Mouse (Mus musculus) intestine, postnatal 0 days (tissue): ENCODE results near the gene D1Pas1. TPM values are rescaled to one million over a fixed set of nuclear protein-coding genes. Genes with fewer than 3 reads are reported as not detected.

Experiments used
- ATAC-seq: fragments of 200-750 bp; cut with Nextera tagmentation; 2 replicates; pipeline ENCODE4 v1.8.0; 2017; ENCODE audit warnings: mild to moderate bottlenecking, moderate TSS enrichment, moderate library complexity
- H3K27ac ChIP-seq: fragments of 300-500 bp; sonication (generic); 2 replicates; pipeline ENCODE4 v1.5.1; 2014; ENCODE audit warnings: mild to moderate bottlenecking, low read depth, low read length, moderate library complexity
- H3K27me3 ChIP-seq: fragments of 300-500 bp; sonication (generic); replicated peaks from 2 replicates; pipeline ENCODE4 v1.6.1; 2014; ENCODE audit warnings: low read length, mixed read lengths; ENCODE audit not compliant: control insufficient read depth, insufficient read depth
- H3K36me3 ChIP-seq: fragments of 300-500 bp; sonication (generic); 2 replicates; pipeline ENCODE4 v1.6.1; 2014; ENCODE audit warnings: mild to moderate bottlenecking, moderate library complexity; ENCODE audit not compliant: control insufficient read depth, insufficient read depth
- H3K4me1 ChIP-seq: fragments of 300-500 bp; sonication (generic); replicated peaks from 2 replicates; pipeline ENCODE4 v1.6.1; 2014; ENCODE audit warnings: antibody characterized with exemption, low read length, mixed read lengths; ENCODE audit not compliant: control insufficient read depth, insufficient read depth
- H3K4me2 ChIP-seq: fragments of 300-500 bp; sonication (generic); replicated peaks from 2 replicates; pipeline ENCODE4 v1.6.1; 2014; ENCODE audit warnings: low read depth, mild to moderate bottlenecking, moderate library complexity
- H3K4me3 ChIP-seq: fragments of 300-500 bp; sonication (generic); 2 replicates; pipeline ENCODE4 v1.5.1; 2014; ENCODE audit warnings: low read depth, low read length
- H3K9ac ChIP-seq: fragments of 300-500 bp; sonication (generic); 2 replicates; pipeline ENCODE4 v1.6.1; 2014; ENCODE audit warnings: mild to moderate bottlenecking, low read depth, low read length
- H3K9me3 ChIP-seq: fragments of 300-500 bp; sonication (generic); 2 replicates; pipeline ENCODE4 v1.6.1; 2016; ENCODE audit warnings: mixed run types; ENCODE audit not compliant: control insufficient read depth
- CTCF ChIP-seq: sonication (generic); IDR thresholded peaks from 2 replicates; pipeline ENCODE4 v1.5.1; 2016; ENCODE audit warnings: low read depth, mild to moderate bottlenecking, control low read depth, antibody characterized with exemption, moderate library complexity
- WGBS: fragments of 180-500 bp; shearing (Covaris S2); extraction: QIAGEN DNeasy Blood & Tissue Kit; methylation state at CpG from one replicate; pipeline ENCODE4 v1.1.7; 2014; 5-methylcytosine and 5-hydroxymethylcytosine counted together
- polyA plus RNA-seq: library from polyadenylated mRNA; unstranded; fragments of >200 nt; fragmentation: Nextera tagmentation; extraction: Ambion mirVana; gene quantifications from 2 replicates; pipeline ENCODE4 v1.2.1, GENCODE M21; 2015

Gene D1Pas1
- polyA plus RNA-seq, 1 experiment from 2014 or later, result not detected

- H3K4me3 ChIP-seq, result no peak overlapping the region
- no peak overlapping the region for H3K27ac ChIP-seq
- no peak for TF ChIP-seq CTCF
- H3K4me1 ChIP-seq, result no peaks in the 10 kb centered on the region; the same call in 1 of the 2 replicates
- H3K4me2 ChIP-seq, result no peak overlapping the region
- H3K36me3 ChIP-seq, result no peaks in the 10 kb centered on the region
- H3K9ac ChIP-seq, result no peak overlapping the region
- H3K9me3 ChIP-seq, result peaks cover 7% of the 10 kb centered on the region; the same call in 1 of the 2 replicates
- H3K27me3 ChIP-seq, result no peaks in the 10 kb centered on the region
- peak; percentile 82 for ATAC-seq
- WGBS, result 18% methylated on average over 4 of the region's 4 CpGs
Observed at GRCm38 (mm10) chr1:186964143-186964875, 2.9 kb upstream of the D1Pas1 start.

- H3K27me3 ChIP-seq, result no peaks in the 10 kb centered on the region
- H3K4me3 ChIP-seq, result no peak overlapping the region
- H3K36me3 ChIP-seq, result no peaks in the 10 kb centered on the region
- WGBS, result 93% methylated on average over 34 of the region's 34 CpGs
- no peak overlapping the region for H3K9ac ChIP-seq
- H3K27ac ChIP-seq, result no peak overlapping the region
- no peaks in the 10 kb centered on the region; the same call in 1 of the 2 replicates for H3K4me1 ChIP-seq
- TF ChIP-seq CTCF, result no peak
- no peak for ATAC-seq
- no peak overlapping the region for H3K4me2 ChIP-seq
- H3K9me3 ChIP-seq, result peaks cover 10% of the 10 kb centered on the region; the same call in 1 of the 2 replicates
Observed at GRCm38 (mm10) chr1:186967926-186968325, 710 bp downstream of the D1Pas1 start.

- Histone ChIP-seq H3K9ac (no peak overlapping the region), H3K36me3 (no peaks in the 10 kb centered on the region), H3K4me2 (no peak overlapping the region), H3K27me3 (no peaks in the 10 kb centered on the region), H3K9me3 (no peaks in the 10 kb centered on the region), H3K4me1 (no peaks in the 10 kb centered on the region), H3K4me3 (no peak overlapping the region), H3K27ac (no peak overlapping the region)
- no peak for ATAC-seq
- no peak for TF ChIP-seq CTCF
- WGBS, result 66% methylated on average over 4 of the region's 4 CpGs
Observed at GRCm38 (mm10) chr1:186976937-186977540, 9.8 kb downstream of the D1Pas1 start.

GRCm38 (mm10) chr1:186977801-186978200 lies 10.6 kb downstream of the D1Pas1 start:
- no peak for TF ChIP-seq CTCF
- H3K9ac ChIP-seq, result no peak overlapping the region
- H3K27me3 ChIP-seq, result no peaks in the 10 kb centered on the region
- no peaks in the 10 kb centered on the region for H3K36me3 ChIP-seq
- H3K9me3 ChIP-seq, result no peaks in the 10 kb centered on the region
- no peak for ATAC-seq
- H3K27ac ChIP-seq, result no peak overlapping the region
- no peaks in the 10 kb centered on the region for H3K4me1 ChIP-seq
- no peak overlapping the region for H3K4me3 ChIP-seq
- H3K4me2 ChIP-seq, result no peak overlapping the region
- 92% methylated on average over 2 of the region's 2 CpGs for WGBS

GRCm38 (mm10) chr1:186979465-186979864 lies 12.2 kb downstream of the D1Pas1 start:
- Histone ChIP-seq H3K27me3 (no peaks in the 10 kb centered on the region), H3K9ac (no peak overlapping the region), H3K4me3 (no peak overlapping the region), H3K27ac (no peak overlapping the region), H3K4me2 (no peak overlapping the region), H3K9me3 (no peaks in the 10 kb centered on the region), H3K4me1 (no peaks in the 10 kb centered on the region), H3K36me3 (no peaks in the 10 kb centered on the region)
- no peak for TF ChIP-seq CTCF
- no peak for ATAC-seq
- 72% methylated on average over 8 of the region's 8 CpGs for WGBS

GRCm38 (mm10) chr1:186980503-186980902 lies 13.3 kb downstream of the D1Pas1 start:
- no peak overlapping the region for H3K9ac ChIP-seq

More at GRCm38 (mm10) chr1:186980503-186980902, 13.3 kb downstream of the D1Pas1 start:
- no peak for TF ChIP-seq CTCF
- H3K36me3 ChIP-seq, result no peaks in the 10 kb centered on the region
- ATAC-seq, result no peak
- no peak overlapping the region for H3K4me2 ChIP-seq
- WGBS, result 61% methylated on average over 9 of the region's 9 CpGs
- H3K27ac ChIP-seq, result no peak overlapping the region
- no peaks in the 10 kb centered on the region for H3K4me1 ChIP-seq
- H3K9me3 ChIP-seq, result no peaks in the 10 kb centered on the region
- H3K4me3 ChIP-seq, result no peak overlapping the region
- H3K27me3 ChIP-seq, result no peaks in the 10 kb centered on the region
